Mouse (Mus musculus) forebrain, embryonic 11.5 days (tissue): ENCODE data around the gene Lrch1. TPM values are rescaled to one million over a fixed set of nuclear protein-coding genes. Genes with fewer than 3 reads are reported as not detected.

Experiments
- ATAC-seq: fragments of 200-750 bp; cut with Nextera tagmentation; replicated peaks from 2 replicates; pipeline ENCODE4 v1.8.0; 2017; ENCODE audit warnings: moderate TSS enrichment; ENCODE audit not compliant: low FRiP score
- DNase-seq: peaks from one replicate; pipeline ENCODE4 v3.0.0-alpha.2; 2017; ENCODE audit warnings: low spot score
- H3K27ac ChIP-seq: fragments of 300-500 bp; sonication (generic); 2 replicates; pipeline ENCODE4 v1.5.1; 2014; ENCODE audit warnings: low read depth, low read length
- H3K27me3 ChIP-seq: fragments of 300-500 bp; sonication (generic); 2 replicates; pipeline ENCODE4 v1.6.1; 2014; ENCODE audit warnings: mild to moderate bottlenecking, low read length, mixed read lengths; ENCODE audit not compliant: control insufficient read depth, insufficient read depth
- H3K36me3 ChIP-seq: fragments of 300-500 bp; sonication (generic); 2 replicates; pipeline ENCODE4 v1.6.1; 2014; ENCODE audit warnings: mild to moderate bottlenecking, low read length, moderate library complexity, mixed read lengths; ENCODE audit not compliant: control insufficient read depth, insufficient read depth
- H3K4me1 ChIP-seq: fragments of 300-500 bp; sonication (generic); replicated peaks from 2 replicates; pipeline ENCODE4 v1.6.1; 2014; ENCODE audit warnings: low read length, mixed read lengths; ENCODE audit not compliant: control insufficient read depth, insufficient read depth
- H3K4me2 ChIP-seq: fragments of 300-500 bp; sonication (generic); 2 replicates; pipeline ENCODE4 v1.6.1; 2014; ENCODE audit warnings: low read depth, mild to moderate bottlenecking, low read length, moderate library complexity, mixed read lengths; ENCODE audit not compliant: severe bottlenecking
- H3K4me3 ChIP-seq: fragments of 300-500 bp; sonication (generic); 2 replicates; pipeline ENCODE4 v1.5.1; 2014; ENCODE audit warnings: low read depth, low read length
- H3K9ac ChIP-seq: fragments of 300-500 bp; sonication (generic); 2 replicates; pipeline ENCODE4 v1.6.1; 2014; ENCODE audit warnings: low read length
- H3K9me3 ChIP-seq: fragments of 300-500 bp; sonication (generic); 2 replicates; pipeline ENCODE4 v1.6.1; 2016; ENCODE audit warnings: low read length, mixed read lengths; ENCODE audit not compliant: control insufficient read depth
- WGBS: fragments of 180-500 bp; shearing (Covaris S2); extraction: QIAGEN DNeasy Blood & Tissue Kit; methylation state at CpG from one replicate; pipeline ENCODE4 v1.1.7; 2014; 5-methylcytosine and 5-hydroxymethylcytosine counted together
- polyA plus RNA-seq: library from polyadenylated mRNA; unstranded; fragments of >200 nt; fragmentation: Nextera tagmentation; extraction: Ambion mirVana; gene quantifications from 2 replicates; pipeline ENCODE4 v1.2.1, GENCODE M21; 2014

Gene Lrch1
- polyA plus RNA-seq, 1 experiment from 2014 or later: 8.5 TPM

DNA sequence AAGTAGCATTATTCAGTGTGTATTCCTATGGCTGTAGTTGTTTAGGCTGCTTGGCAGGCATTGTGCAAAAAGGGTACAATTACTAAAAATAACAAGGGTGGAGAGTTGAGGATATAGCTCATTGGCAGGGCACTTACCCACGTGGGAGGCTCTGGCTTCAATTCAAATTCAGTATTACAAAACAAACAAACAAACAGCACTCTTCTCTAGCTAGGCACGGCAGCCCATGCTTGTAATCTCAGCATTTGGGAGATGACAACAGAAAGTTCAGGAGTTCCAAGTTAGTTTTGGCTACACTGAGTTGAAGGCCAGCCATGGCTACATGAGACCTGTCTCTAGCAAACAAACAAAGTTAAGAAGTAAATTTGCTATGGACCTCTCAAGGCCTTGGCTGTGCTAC is 9.0 kb upstream of the Lrch1 start:
- Histone ChIP-seq H3K9me3 (no peaks in the 10 kb centered on the region), H3K4me2 (no peak overlapping the region), H3K27me3 (no peaks in the 10 kb centered on the region), H3K4me1 (no peaks in the 10 kb centered on the region), H3K9ac (no peak overlapping the region), H3K27ac (no peak overlapping the region), H3K36me3 (no peaks in the 10 kb centered on the region), H3K4me3 (no peak overlapping the region)
- ATAC-seq: no peak
- no peak for DNase-seq
- WGBS: 56% methylated on average over 2 of the region's 2 CpGs

DNA sequence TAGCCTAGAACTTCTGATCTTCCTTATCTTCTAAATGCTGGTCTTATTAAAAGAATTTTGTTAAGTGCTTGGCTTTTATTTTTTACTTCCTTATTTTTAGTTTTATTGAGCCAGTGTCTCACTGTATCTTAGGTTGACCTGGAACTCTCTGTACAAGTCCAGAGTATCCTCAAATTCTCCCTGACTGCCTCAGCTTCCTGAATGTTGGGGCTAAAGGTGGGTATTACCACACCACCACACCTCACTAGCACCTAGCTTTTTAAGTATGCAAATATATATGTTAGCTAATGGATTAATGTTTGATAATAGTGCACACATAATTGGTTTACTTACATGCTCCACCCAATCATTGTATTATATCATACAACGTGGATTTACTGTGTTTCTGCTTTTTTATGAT is 8.6 kb upstream of the Lrch1 start:
- Histone ChIP-seq H3K27me3 (no peaks in the 10 kb centered on the region), H3K27ac (no peak overlapping the region), H3K36me3 (no peaks in the 10 kb centered on the region), H3K9ac (no peak overlapping the region), H3K4me1 (no peaks in the 10 kb centered on the region), H3K9me3 (no peaks in the 10 kb centered on the region), H3K4me2 (no peak overlapping the region), H3K4me3 (no peak overlapping the region)
- 79% methylated on average over 1 of the region's 1 CpGs for WGBS
- no peak for ATAC-seq
- DNase-seq: no peak

DNA sequence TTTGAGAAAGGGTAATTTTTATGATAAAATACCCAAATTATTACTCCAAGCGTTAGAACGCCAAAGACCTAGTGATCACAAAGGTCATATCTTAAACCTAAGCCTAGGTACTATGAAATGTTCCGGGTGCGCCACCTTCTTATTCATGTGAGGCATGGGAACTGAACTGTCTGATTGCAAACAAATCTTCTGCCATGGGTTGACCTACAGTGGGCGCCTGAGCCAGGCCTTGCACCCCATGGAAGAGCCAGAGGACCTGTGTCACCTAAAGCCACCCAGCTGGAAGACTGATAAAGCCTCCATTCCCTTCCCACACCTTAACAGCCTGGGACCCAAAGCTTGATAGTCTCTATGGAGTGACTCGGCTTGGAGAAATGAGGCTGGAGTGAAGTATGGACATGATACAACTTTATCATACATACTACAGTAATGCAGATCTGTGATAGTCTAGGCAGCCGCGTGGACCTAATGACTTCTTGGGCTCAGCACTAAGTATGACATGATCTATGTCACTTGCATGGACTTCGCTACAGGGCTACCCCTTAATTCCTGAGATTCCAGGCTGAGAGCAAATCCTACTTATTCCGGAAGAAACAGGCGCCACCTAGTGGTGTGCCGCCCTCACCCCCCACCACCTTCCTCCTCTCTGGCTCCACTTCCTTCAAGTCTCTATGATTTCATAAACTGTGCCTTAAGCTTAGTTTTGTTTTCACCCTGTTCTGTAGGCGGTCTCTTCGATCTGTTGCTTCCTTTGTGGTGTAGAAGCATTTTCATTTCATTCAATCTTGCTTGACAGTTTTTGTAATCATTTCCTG is 957 bp upstream of the Lrch1 start:
- H3K4me2 ChIP-seq: peak overlapping the region; percentile 69; the same call in 1 of the 2 replicates
- no peak overlapping the region for H3K9ac ChIP-seq
- ATAC-seq (peak; percentile 31; the same call in 1 of the 2 replicates), DNase-seq (peak; percentile 82)
- no peak overlapping the region for H3K27ac ChIP-seq
- H3K4me1 ChIP-seq: peaks cover 2% of the 10 kb centered on the region; the same call in 1 of the 2 replicates
- H3K36me3 ChIP-seq: no peaks in the 10 kb centered on the region
- H3K27me3 ChIP-seq: no peaks in the 10 kb centered on the region
- WGBS: 54% methylated on average over 14 of the region's 14 CpGs
- no peak overlapping the region for H3K4me3 ChIP-seq
- no peaks in the 10 kb centered on the region for H3K9me3 ChIP-seq

DNA sequence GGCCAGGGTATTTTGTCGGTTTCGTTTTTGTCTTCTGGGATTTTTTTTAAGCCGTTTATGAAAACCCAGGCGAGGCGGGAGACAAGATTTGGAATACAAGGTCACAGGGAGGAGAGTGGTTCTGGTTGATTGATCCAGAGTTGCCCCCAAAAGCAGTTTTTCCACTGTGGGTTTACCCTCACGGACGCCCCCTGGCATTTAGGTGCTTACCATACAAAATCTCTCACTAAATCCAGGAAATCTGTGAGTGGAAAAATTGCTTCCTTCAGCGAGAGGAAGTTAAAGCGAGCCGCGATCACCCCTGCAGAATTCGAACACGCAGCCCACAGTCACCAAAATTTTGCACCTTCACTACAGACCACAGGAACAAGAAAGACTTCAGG is 329 bp upstream of the Lrch1 start:
- Histone ChIP-seq H3K36me3 (no peaks in the 10 kb centered on the region), H3K4me2 (peak overlapping the region; percentile 69), H3K9ac (peak overlapping the region; percentile 83), H3K27ac (no peak overlapping the region), H3K4me3 (peak overlapping the region; percentile 77), H3K4me1 (peaks cover 2% of the 10 kb centered on the region; the same call in 1 of the 2 replicates), H3K9me3 (no peaks in the 10 kb centered on the region), H3K27me3 (no peaks in the 10 kb centered on the region)
- WGBS: 28% methylated on average over 13 of the region's 13 CpGs
- DNase-seq: no peak
- ATAC-seq: no peak

DNA sequence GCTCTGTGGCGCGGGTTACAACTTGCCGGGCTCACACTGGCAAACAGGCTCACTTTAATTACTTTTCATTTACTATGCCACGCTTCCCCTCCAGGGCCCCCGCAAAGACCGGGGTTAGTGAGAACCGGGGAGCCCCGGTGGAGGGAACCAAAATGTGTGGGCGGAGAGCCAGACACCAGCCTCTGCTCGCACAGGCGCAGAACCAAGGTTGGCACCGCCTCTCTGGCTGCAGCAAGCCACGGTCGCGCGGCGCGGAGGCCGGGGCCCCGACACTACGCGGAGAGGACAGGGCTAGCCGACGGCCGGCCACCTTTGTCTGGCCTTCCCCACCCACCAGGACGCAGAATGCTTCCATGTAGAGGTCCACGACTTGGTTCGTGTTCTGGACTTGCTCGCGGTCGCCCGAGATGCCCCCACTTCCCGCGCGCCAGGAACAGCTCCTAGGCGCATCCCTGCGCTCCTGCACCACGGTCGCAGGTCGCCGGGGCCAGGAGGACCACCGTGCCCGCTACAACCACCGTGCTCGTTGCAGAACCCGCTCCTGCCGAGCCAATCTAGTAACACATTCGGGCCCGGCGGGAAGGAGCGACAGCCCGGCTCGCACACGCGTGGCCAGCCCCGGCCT is 813 bp downstream of the Lrch1 start:
- Histone ChIP-seq H3K4me1 (peaks cover 2% of the 10 kb centered on the region; the same call in 1 of the 2 replicates), H3K9ac (peak overlapping the region; percentile 83), H3K27ac (no peak overlapping the region), H3K4me3 (peak overlapping the region; percentile 77), H3K9me3 (no peaks in the 10 kb centered on the region), H3K36me3 (no peaks in the 10 kb centered on the region), H3K4me2 (peak overlapping the region; percentile 69), H3K27me3 (no peaks in the 10 kb centered on the region)
- under 1% methylated on average over 56 of the region's 56 CpGs for WGBS
- ATAC-seq (peak; percentile 80), DNase-seq (peak; percentile 83)

DNA sequence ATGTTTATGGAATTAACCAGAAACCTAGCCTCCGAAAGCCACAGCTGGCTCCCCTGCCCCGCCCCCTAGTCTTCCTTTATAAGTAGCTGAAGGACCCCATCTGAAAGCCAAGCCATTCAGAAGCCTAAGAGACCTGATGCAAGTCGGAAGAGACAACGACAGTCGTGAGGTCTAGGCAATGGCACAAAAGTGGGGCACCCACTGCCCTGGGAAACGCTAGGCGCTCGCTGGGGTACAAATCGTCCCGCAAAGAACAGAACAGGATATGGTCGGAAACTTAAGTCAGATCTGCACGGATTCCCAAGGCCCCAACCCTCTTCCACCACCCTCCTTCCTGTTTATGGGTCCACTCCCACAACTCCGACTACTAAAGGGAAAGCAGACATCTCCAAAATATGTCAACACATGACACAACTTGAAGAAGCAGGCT is 1.3 kb downstream of the Lrch1 start:
- DNase-seq: no peak
- Histone ChIP-seq H3K9me3 (no peaks in the 10 kb centered on the region), H3K4me1 (peaks cover 2% of the 10 kb centered on the region; the same call in 1 of the 2 replicates), H3K36me3 (no peaks in the 10 kb centered on the region), H3K27ac (no peak overlapping the region), H3K9ac (peak overlapping the region; percentile 83), H3K27me3 (no peaks in the 10 kb centered on the region), H3K4me2 (peak overlapping the region; percentile 69), H3K4me3 (peak overlapping the region; percentile 77)
- 8% methylated on average over 13 of the region's 13 CpGs for WGBS
- ATAC-seq: no peak

GRCm38 (mm10) chr14:74945266-74946215 is 2.1 kb downstream of the Lrch1 start:
- DNase-seq: no peak
- WGBS: 90% methylated on average over 11 of the region's 11 CpGs
- H3K4me1 ChIP-seq: peaks cover 2% of the 10 kb centered on the region; the same call in 1 of the 2 replicates
- no peaks in the 10 kb centered on the region for H3K9me3 ChIP-seq
- peak overlapping the region; percentile 77; the same call in 1 of the 2 replicates for H3K4me3 ChIP-seq
- H3K9ac ChIP-seq: no peak overlapping the region; the same call in 1 of the 2 replicates
- H3K36me3 ChIP-seq: no peaks in the 10 kb centered on the region
- no peaks in the 10 kb centered on the region for H3K27me3 ChIP-seq
- no peak for ATAC-seq
- H3K4me2 ChIP-seq: peak overlapping the region; percentile 69
- H3K27ac ChIP-seq: no peak overlapping the region

DNA sequence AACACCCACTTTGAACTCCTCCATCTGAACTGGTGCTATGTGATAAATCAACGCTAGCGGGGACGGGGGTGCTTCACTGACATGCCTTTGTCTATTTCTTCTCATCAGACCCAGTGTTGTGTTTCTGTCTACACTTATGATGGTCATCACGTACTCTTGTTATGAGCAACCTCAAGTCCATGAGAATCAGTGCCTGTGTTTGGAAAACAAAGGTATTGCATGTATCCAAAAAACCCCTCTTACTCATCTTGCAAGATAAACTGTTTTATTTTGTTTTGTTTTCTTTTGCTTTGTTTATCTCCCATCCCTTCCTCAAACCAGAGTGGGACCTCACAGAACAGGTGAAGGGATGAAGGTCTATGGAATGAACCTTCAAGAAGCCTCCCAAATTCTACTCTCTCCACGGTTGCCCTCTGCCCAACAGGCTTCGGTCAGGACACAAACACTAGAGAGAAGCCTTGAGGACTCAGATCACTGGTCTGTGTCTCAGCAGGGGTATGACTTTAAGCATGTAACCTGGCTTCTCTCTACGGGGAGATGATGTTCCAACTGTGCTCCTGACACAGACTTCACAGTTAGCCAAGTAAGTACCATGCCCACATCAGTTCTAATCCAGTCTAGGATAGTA is 3.4 kb downstream of the Lrch1 start:
- 91% methylated on average over 7 of the region's 7 CpGs for WGBS

More for the DNA sequence above, 3.4 kb downstream of the Lrch1 start:
- Histone ChIP-seq H3K4me1 (peaks cover 2% of the 10 kb centered on the region; the same call in 1 of the 2 replicates), H3K9ac (no peak overlapping the region), H3K27ac (no peak overlapping the region), H3K36me3 (no peaks in the 10 kb centered on the region), H3K27me3 (no peaks in the 10 kb centered on the region), H3K4me3 (no peak overlapping the region), H3K9me3 (no peaks in the 10 kb centered on the region), H3K4me2 (no peak overlapping the region)
- DNase-seq (no peak), ATAC-seq (no peak)
